Mouse (Mus musculus) ES-E14 (cell line): ENCODE results near the gene Asb6. TPM values are rescaled to one million over a fixed set of nuclear protein-coding genes. Genes with fewer than 3 reads are reported as not detected.

Experiments
- DNase-seq: peaks from one replicate; pipeline ENCODE4 v3.0.0-alpha.2; 2013; ENCODE audit warnings: low read depth, low spot score
- H3K27ac ChIP-seq: 2 replicates; pipeline ENCODE4 v1.5.1; 2012; ENCODE audit warnings: low read depth, mild to moderate bottlenecking, low read length, moderate library complexity, mixed read lengths; ENCODE audit not compliant: poor library complexity, insufficient read depth, severe bottlenecking
- H3K36me3 ChIP-seq: 2 replicates; pipeline ENCODE4 v1.6.1; 2012; ENCODE audit warnings: mild to moderate bottlenecking, low read length, moderate library complexity, mixed read lengths; ENCODE audit not compliant: control insufficient read depth, poor library complexity, insufficient read depth, severe bottlenecking
- H3K4me1 ChIP-seq, 2 experiments: fragments of 150-350 bp in 1 of 2; sonication (generic) in 1 of 2; 2 replicates each; pipeline ENCODE4 v1.6.1; 2012; ENCODE audit warnings: low read length in 2 of 2, mild to moderate bottlenecking in 1 of 2, mixed read lengths in 1 of 2; ENCODE audit not compliant: control insufficient read depth in 2 of 2, insufficient read depth in 2 of 2, poor library complexity in 1 of 2
- H3K4me3 ChIP-seq, 2 experiments: fragments of 150-350 bp in 1 of 2; sonication (generic) in 1 of 2; 2 replicates each; pipeline ENCODE4 v1.5.1; 2012; ENCODE audit warnings: low read length in 2 of 2, low read depth in 1 of 2, mild to moderate bottlenecking in 1 of 2, mixed read lengths in 1 of 2; ENCODE audit not compliant: insufficient read depth in 1 of 2, poor library complexity in 1 of 2, severe bottlenecking in 1 of 2
- H3K9ac ChIP-seq: 2 replicates; pipeline ENCODE4 v1.6.1; 2012; ENCODE audit warnings: low read depth, mild to moderate bottlenecking, low read length, mixed read lengths; ENCODE audit not compliant: poor library complexity, insufficient read depth, severe bottlenecking
- H3K9me3 ChIP-seq: fragments of 150-350 bp; sonication (generic); 2 replicates; pipeline ENCODE4 v1.6.1; 2012; ENCODE audit warnings: low read depth, mild to moderate bottlenecking, low read length; ENCODE audit not compliant: control insufficient read depth, insufficient read depth
- CHD2 ChIP-seq: IDR thresholded peaks from 2 replicates; pipeline ENCODE4 v1.6.1; 2014; ENCODE audit warnings: mild to moderate bottlenecking, low read depth, low read length, inconsistent platforms
- HCFC1 ChIP-seq: IDR thresholded peaks from 2 replicates; pipeline ENCODE4 v1.6.1; 2012; ENCODE audit warnings: low read length, inconsistent platforms, borderline replicate concordance; ENCODE audit not compliant: insufficient read depth
- MAFK ChIP-seq: IDR thresholded peaks from 2 replicates; pipeline ENCODE4 v1.6.1; 2014; ENCODE audit warnings: mild to moderate bottlenecking, low read depth, low read length, inconsistent platforms; ENCODE audit not compliant: insufficient read depth
- ZC3H11A ChIP-seq: IDR thresholded peaks from 2 replicates; pipeline ENCODE4 v1.6.1; 2012; ENCODE audit warnings: low read depth, mild to moderate bottlenecking, inconsistent platforms, low read length, borderline replicate concordance
- ZNF384 ChIP-seq: IDR thresholded peaks from 2 replicates; pipeline ENCODE4 v1.6.1; 2012; ENCODE audit warnings: low read depth, low read length, inconsistent platforms
- in situ Hi-C, 2 experiments: fragments of 600-800 bp; cut with MboI; formaldehyde crosslinking; loops; one replicate each; pipeline ENCODE4 v1.15.1; 2025; ENCODE audit warnings: low sequenced_read_pairs in 2 of 2, inconsistent platforms in 1 of 2; ENCODE audit not compliant: unreplicated experiment in 2 of 2
- total RNA-seq: library from RNA; depleted of rRNA; stranded (reverse); fragments of 300-350 nt; gene quantifications from 2 replicates; pipeline ENCODE4 v1.2.3, GENCODE M21; 2012

Gene Asb6
- total RNA-seq, 1 experiment = 73.6 TPM

DNA sequence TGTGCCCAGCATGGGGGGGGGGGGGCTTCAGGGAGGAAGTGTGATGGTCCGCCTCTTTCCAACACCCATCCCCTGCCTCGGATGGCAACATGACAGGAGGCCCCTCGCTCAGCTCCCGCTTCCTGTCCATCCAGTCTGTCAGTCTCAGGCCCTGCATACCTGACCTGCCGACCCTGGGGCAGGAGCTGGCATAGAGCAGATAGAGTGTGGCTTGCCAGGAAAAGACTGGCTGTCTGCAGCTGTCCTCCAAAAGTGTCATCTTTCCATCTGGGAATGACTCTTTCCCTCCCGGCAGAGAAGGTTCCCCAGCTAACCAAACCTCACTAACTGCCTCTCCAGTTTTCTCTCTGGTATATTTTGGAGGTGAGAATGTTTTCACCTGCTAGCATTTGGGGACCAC is 20.4 kb upstream of the Asb6 start:
- H3K36me3 ChIP-seq = no peaks in the 10 kb centered on the region
- no peak for DNase-seq
- TF ChIP-seq MAFK = no peak
- TF ChIP-seq HCFC1 = no peak
- TF ChIP-seq ZNF384 = no peak
- no peak for TF ChIP-seq ZC3H11A
- no peak for TF ChIP-seq CHD2
- H3K9me3 ChIP-seq = no peaks in the 10 kb centered on the region
- H3K27ac ChIP-seq = no peak overlapping the region
- peaks cover 5 to 12% of the 10 kb centered on the region in 2 experiments; a peak in 1 of 4 replicates for H3K4me1 ChIP-seq
- H3K9ac ChIP-seq = no peak overlapping the region
- in situ Hi-C loops = no loop called here
- no peak overlapping the region for H3K4me3 ChIP-seq

DNA sequence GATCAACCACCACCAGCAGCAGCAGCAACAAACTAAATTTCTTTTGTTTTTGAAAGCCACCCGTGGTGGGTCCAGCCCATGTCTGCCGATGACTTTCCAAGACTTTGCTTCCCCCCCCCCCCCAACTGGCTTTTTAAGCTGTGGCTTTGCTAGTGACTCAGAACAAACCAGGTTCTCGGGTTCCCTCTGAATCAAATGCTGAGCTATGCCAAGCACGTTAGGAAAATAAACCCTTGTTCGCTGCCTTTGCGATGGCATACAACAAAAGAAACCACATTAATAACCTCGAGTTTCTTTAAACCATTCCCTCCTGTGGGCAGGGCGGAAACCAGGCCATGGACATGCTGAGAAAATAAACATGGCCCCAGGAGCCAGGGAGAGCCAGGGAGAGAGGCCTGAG is 18.1 kb upstream of the Asb6 start:
- Histone ChIP-seq H3K4me3 (no peak overlapping the region), H3K27ac (no peak overlapping the region), H3K36me3 (no peaks in the 10 kb centered on the region), H3K4me1 (peaks cover 5 to 12% of the 10 kb centered on the region in 2 experiments; a peak in 1 of 4 replicates), H3K9me3 (no peaks in the 10 kb centered on the region), H3K9ac (no peak overlapping the region)
- in situ Hi-C loops = no loop called here
- TF ChIP-seq ZC3H11A (no peak), CHD2 (no peak), MAFK (no peak), HCFC1 (no peak), ZNF384 (no peak)
- DNase-seq = no peak

DNA sequence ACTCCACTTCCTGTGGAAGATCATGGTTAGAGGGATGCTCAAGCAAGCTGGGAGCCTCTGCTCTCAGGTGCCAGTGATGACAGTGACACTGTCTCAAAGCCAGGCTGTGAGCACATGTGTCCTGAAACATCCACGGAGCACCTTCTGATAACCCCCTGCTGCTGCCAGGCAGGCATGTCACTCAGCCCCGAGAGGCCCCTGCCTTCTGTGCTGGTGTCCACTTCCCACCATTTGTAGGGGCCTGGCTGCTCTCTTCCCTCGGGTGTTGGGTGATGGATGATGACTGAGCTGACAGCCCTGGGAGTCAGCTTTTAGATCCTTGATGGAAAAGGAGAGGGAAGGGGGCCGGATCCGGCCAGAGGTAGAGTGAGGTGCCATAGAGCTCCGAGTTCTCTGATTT is 16.6 kb upstream of the Asb6 start:
- H3K4me1 ChIP-seq = peaks cover 2 to 7% of the 10 kb centered on the region in 2 experiments; a peak in 1 of 4 replicates
- no peak overlapping the region for H3K4me3 ChIP-seq
- no peak overlapping the region for H3K27ac ChIP-seq
- in situ Hi-C loops = no loop called here
- TF ChIP-seq MAFK = no peak
- TF ChIP-seq ZC3H11A = no peak
- TF ChIP-seq ZNF384 = no peak
- no peak for TF ChIP-seq HCFC1
- no peak for TF ChIP-seq CHD2
- no peaks in the 10 kb centered on the region for H3K9me3 ChIP-seq
- H3K36me3 ChIP-seq = no peaks in the 10 kb centered on the region
- no peak overlapping the region for H3K9ac ChIP-seq
- no peak for DNase-seq

DNA sequence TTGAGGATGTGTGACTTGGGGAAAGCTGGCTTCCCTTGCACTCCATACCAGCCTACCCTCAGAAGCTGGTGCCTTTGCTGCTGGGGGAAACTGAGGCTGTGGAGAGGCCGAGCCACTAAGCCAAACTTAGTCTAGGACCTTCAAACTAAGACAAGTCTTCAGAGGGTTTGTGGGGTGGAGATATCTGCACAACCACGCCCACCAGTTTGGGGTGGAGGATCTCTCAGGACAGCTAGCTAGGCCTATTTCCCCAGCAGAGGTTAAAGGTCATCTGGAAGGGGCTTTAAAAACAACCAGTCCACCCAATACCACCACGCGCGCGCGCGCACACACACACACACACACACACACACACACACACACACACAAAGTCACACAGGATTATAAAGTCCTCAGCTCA is 16.1 kb upstream of the Asb6 start:
- no peak for DNase-seq
- no peak for TF ChIP-seq ZC3H11A
- TF ChIP-seq HCFC1 = no peak
- no peak for TF ChIP-seq ZNF384
- no peak for TF ChIP-seq CHD2
- TF ChIP-seq MAFK = no peak
- Histone ChIP-seq H3K4me1 (peaks cover 2 to 6% of the 10 kb centered on the region in 2 experiments; a peak in 1 of 4 replicates), H3K36me3 (no peaks in the 10 kb centered on the region), H3K9me3 (no peaks in the 10 kb centered on the region), H3K27ac (no peak overlapping the region), H3K9ac (no peak overlapping the region), H3K4me3 (no peak overlapping the region)
- in situ Hi-C loops = no loop called here
